Mouse (Mus musculus) stomach, postnatal 0 days (tissue): ENCODE data around the gene Stk11ip. TPM values are rescaled to one million over a fixed set of nuclear protein-coding genes. Genes with fewer than 3 reads are reported as not detected.

ENCODE experiments used
- ATAC-seq: fragments of 200-750 bp; cut with Nextera tagmentation; 2 replicates; pipeline ENCODE4 v1.8.0; 2017; ENCODE audit not compliant: low FRiP score, low TSS enrichment
- DNase-seq: peaks from one replicate; pipeline ENCODE4 v3.0.0-alpha.2; 2016; ENCODE audit warnings: low spot score
- H3K27ac ChIP-seq: fragments of 300-500 bp; sonication (generic); replicated peaks from 2 replicates; pipeline ENCODE4 v1.5.1; 2014; ENCODE audit warnings: mild to moderate bottlenecking, control low read depth
- H3K27me3 ChIP-seq: fragments of 300-500 bp; sonication (generic); 2 replicates; pipeline ENCODE4 v1.6.1; 2014; ENCODE audit warnings: low read length; ENCODE audit not compliant: control insufficient read depth, insufficient read depth
- H3K36me3 ChIP-seq: fragments of 300-500 bp; sonication (generic); 2 replicates; pipeline ENCODE4 v1.6.1; 2014; ENCODE audit warnings: low read length, mixed read lengths; ENCODE audit not compliant: control insufficient read depth, insufficient read depth
- H3K4me1 ChIP-seq: fragments of 300-500 bp; sonication (generic); replicated peaks from 2 replicates; pipeline ENCODE4 v1.6.1; 2014; ENCODE audit warnings: antibody characterized with exemption; ENCODE audit not compliant: control insufficient read depth, insufficient read depth
- H3K4me2 ChIP-seq: fragments of 300-500 bp; sonication (generic); replicated peaks from 2 replicates; pipeline ENCODE4 v1.6.1; 2014; ENCODE audit warnings: low read depth, mild to moderate bottlenecking, control low read depth, moderate library complexity
- H3K4me3 ChIP-seq: fragments of 300-500 bp; sonication (generic); 2 replicates; pipeline ENCODE4 v1.5.1; 2014; ENCODE audit warnings: low read depth, low read length, control low read depth
- H3K9ac ChIP-seq: fragments of 300-500 bp; sonication (generic); 2 replicates; pipeline ENCODE4 v1.6.1; 2014; ENCODE audit warnings: mild to moderate bottlenecking, low read length, control low read depth, mixed read lengths
- H3K9me3 ChIP-seq: fragments of 300-500 bp; sonication (generic); 2 replicates; pipeline ENCODE4 v1.6.1; 2016; ENCODE audit warnings: low read length; ENCODE audit not compliant: control insufficient read depth
- CTCF ChIP-seq: IDR thresholded peaks from 2 replicates; pipeline ENCODE4 v1.5.1; 2016; ENCODE audit warnings: antibody characterized with exemption, low read depth, mild to moderate bottlenecking, moderate library complexity
- EP300 ChIP-seq: optimal IDR thresholded peaks from 2 replicates; pipeline ENCODE3; 2016; ENCODE audit warnings: antibody characterized with exemption
- WGBS: fragments of 180-500 bp; shearing (Covaris S2); extraction: QIAGEN DNeasy Blood & Tissue Kit; methylation state at CpG from one replicate; pipeline ENCODE4 v1.1.7; 2014; 5-methylcytosine and 5-hydroxymethylcytosine counted together
- polyA plus RNA-seq: library from polyadenylated mRNA; unstranded; fragments of >200 nt; fragmentation: Nextera tagmentation; extraction: Ambion mirVana; gene quantifications from 2 replicates; pipeline ENCODE4 v1.2.1, GENCODE M21; 2015

Stk11ip gene
- polyA plus RNA-seq, 1 experiment from 2014 or later: 6.7 TPM

GRCm38 (mm10) chr1:75573715-75574114 is 52.4 kb downstream of the Stk11ip start:
- Histone ChIP-seq H3K36me3 (no peaks in the 10 kb centered on the region), H3K9me3 (no peaks in the 10 kb centered on the region), H3K9ac (no peak overlapping the region), H3K4me1 (no peaks in the 10 kb centered on the region), H3K27me3 (no peaks in the 10 kb centered on the region), H3K4me2 (no peak overlapping the region), H3K27ac (no peak overlapping the region), H3K4me3 (no peak overlapping the region)
- ATAC-seq (no peak), DNase-seq (no peak)
- WGBS: 80% methylated on average over 7 of the region's 7 CpGs
- TF ChIP-seq CTCF (no peak), EP300 (no peak)

GRCm38 (mm10) chr1:75574476-75575310 is 53.4 kb downstream of the Stk11ip start:
- no peak overlapping the region for H3K4me3 ChIP-seq
- WGBS: 60% methylated on average over 17 of the region's 17 CpGs
- no peak for DNase-seq
- H3K4me1 ChIP-seq: no peaks in the 10 kb centered on the region
- no peaks in the 10 kb centered on the region for H3K36me3 ChIP-seq
- H3K27ac ChIP-seq: no peak overlapping the region
- no peak overlapping the region for H3K4me2 ChIP-seq
- no peak overlapping the region for H3K9ac ChIP-seq
- ATAC-seq: no peak
- no peak for TF ChIP-seq EP300
- TF ChIP-seq CTCF: no peak
- H3K9me3 ChIP-seq: no peaks in the 10 kb centered on the region
- H3K27me3 ChIP-seq: no peaks in the 10 kb centered on the region

GRCm38 (mm10) chr1:75581936-75582624 is 60.8 kb downstream of the Stk11ip start:
- no peak overlapping the region for H3K9ac ChIP-seq
- H3K4me3 ChIP-seq: no peak overlapping the region
- no peak overlapping the region for H3K4me2 ChIP-seq
- no peaks in the 10 kb centered on the region for H3K36me3 ChIP-seq
- TF ChIP-seq CTCF (no peak), EP300 (no peak)
- H3K27me3 ChIP-seq: no peaks in the 10 kb centered on the region
- H3K4me1 ChIP-seq: no peaks in the 10 kb centered on the region
- 38% methylated on average over 7 of the region's 7 CpGs for WGBS
- no peak overlapping the region for H3K27ac ChIP-seq
- ATAC-seq (no peak), DNase-seq (no peak)
- no peaks in the 10 kb centered on the region for H3K9me3 ChIP-seq

- no peak for TF ChIP-seq EP300
- TF ChIP-seq CTCF: no peak
- Histone ChIP-seq H3K4me3 (no peak overlapping the region), H3K27ac (no peak overlapping the region), H3K27me3 (no peaks in the 10 kb centered on the region), H3K36me3 (no peaks in the 10 kb centered on the region), H3K4me2 (no peak overlapping the region), H3K9me3 (no peaks in the 10 kb centered on the region), H3K9ac (no peak overlapping the region), H3K4me1 (no peaks in the 10 kb centered on the region)
- no peak for ATAC-seq
- 72% methylated on average over 5 of the region's 5 CpGs for WGBS
- no peak for DNase-seq
These were observed 61.3 kb downstream of the Stk11ip start for GRCm38 (mm10) chr1:75582625-75582956.

GRCm38 (mm10) chr1:75583034-75583433 is 61.7 kb downstream of the Stk11ip start:
- H3K4me3 ChIP-seq: no peak overlapping the region
- H3K4me1 ChIP-seq: no peaks in the 10 kb centered on the region
- H3K4me2 ChIP-seq: no peak overlapping the region
- DNase-seq: no peak
- TF ChIP-seq EP300: no peak
- no peak for TF ChIP-seq CTCF
- no peaks in the 10 kb centered on the region for H3K9me3 ChIP-seq
- ATAC-seq: no peak
- H3K9ac ChIP-seq: no peak overlapping the region
- H3K36me3 ChIP-seq: no peaks in the 10 kb centered on the region
- 67% methylated on average over 10 of the region's 10 CpGs for WGBS
- no peak overlapping the region for H3K27ac ChIP-seq
- no peaks in the 10 kb centered on the region for H3K27me3 ChIP-seq

- Histone ChIP-seq H3K4me1 (no peaks in the 10 kb centered on the region), H3K4me3 (no peak overlapping the region), H3K27me3 (no peaks in the 10 kb centered on the region), H3K9me3 (no peaks in the 10 kb centered on the region), H3K9ac (no peak overlapping the region), H3K36me3 (no peaks in the 10 kb centered on the region), H3K27ac (no peak overlapping the region), H3K4me2 (no peak overlapping the region)
- TF ChIP-seq EP300 (no peak), CTCF (no peak)
- WGBS: 75% methylated on average over 3 of the region's 3 CpGs
- DNase-seq (no peak), ATAC-seq (no peak)
These were observed 65.5 kb downstream of the Stk11ip start for GRCm38 (mm10) chr1:75586791-75587190.

Other genes starting within 250 kb of the Stk11ip start
- 7.7 and 8.7 TPM in 2 replicates for gene Resp18, start 243.1 kb upstream of the Stk11ip start, polyA plus RNA-seq
- 104 and 108 TPM in 2 replicates for gene Dnpep, start 203.5 kb upstream of the Stk11ip start, polyA plus RNA-seq
- 223 and 291 TPM in 2 replicates for gene Des, start 161.2 kb upstream of the Stk11ip start, polyA plus RNA-seq
- gene Speg, start 146.2 kb upstream of the Stk11ip start, polyA plus RNA-seq: 28.8 and 30.0 TPM in 2 replicates
- 85.2 and 98.6 TPM in 2 replicates for gene Gmppa, start 85.6 kb upstream of the Stk11ip start, polyA plus RNA-seq
- 0.55 and 0.63 TPM in 2 replicates for gene Asic4, start 71.1 kb upstream of the Stk11ip start, polyA plus RNA-seq
- 24.6 and 25.2 TPM in 2 replicates for gene Chpf, start 42.2 kb upstream of the Stk11ip start, polyA plus RNA-seq
- gene Tmem198, start 42.0 kb upstream of the Stk11ip start, polyA plus RNA-seq: 1.4 and 1.7 TPM in 2 replicates
- gene Obsl1, start 15.1 kb upstream of the Stk11ip start, polyA plus RNA-seq: 17.9 and 21.2 TPM in 2 replicates
- gene Inha, start 14.5 kb upstream of the Stk11ip start, polyA plus RNA-seq: 4.7 and 6.1 TPM in 2 replicates
- 7.1 and 7.9 TPM in 2 replicates for gene Slc4a3, start 24.7 kb downstream of the Stk11ip start, polyA plus RNA-seq